Mouse (Mus musculus) heart, adult 9 months (tissue): ENCODE measurements around the gene Cd47.

Experiments
- DNase-seq, 2 experiments: peaks; one replicate each; pipeline ENCODE4 v3.0.0; 2022; ENCODE audit warnings: low spot score in 2 of 2

The Cd47 gene

DNA sequence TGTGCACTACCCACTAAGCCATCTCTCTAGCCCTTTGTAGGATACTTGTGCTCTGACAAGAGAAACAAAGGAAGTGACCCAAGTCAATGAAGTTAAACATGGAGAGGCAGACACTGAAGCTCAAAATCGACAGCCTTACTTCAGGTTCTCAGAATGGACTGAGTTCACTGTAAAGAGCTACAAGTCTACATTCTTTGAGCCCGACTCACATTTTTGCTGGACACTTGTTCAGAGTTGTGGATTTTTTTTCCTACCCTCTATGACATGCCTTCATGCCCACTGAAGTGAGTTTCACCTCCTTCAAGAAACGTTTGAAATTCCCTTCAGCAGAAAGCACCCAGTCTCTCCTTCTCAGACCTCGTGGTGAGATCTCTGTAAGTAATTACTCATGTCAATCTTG lies 148.9 kb downstream of the Cd47 start:
- no peak for DNase-seq

DNA sequence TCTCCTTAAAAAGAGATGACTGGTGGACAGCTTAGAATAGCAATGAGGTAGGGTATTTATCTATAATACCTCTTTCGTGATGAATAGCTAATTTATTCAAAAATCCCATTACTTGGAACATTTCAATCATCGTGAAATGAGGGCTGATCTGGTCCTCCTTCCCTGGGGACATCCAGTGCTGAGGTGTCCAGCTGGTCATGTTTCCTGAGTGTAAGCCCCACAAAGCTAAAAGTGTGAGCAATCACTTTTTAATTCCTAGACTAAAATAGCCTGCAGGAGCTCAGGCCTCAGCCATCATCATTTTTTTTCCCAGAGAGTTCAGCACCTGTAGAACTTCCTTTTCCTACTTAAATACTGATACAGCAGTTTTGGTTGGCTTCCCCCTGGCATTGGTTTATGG lies 150.0 kb downstream of the Cd47 start:
- DNase-seq: no peak

- peak; percentile 77 to 80 for DNase-seq
These were observed 151.0 kb downstream of the Cd47 start for GRCm38 (mm10) chr16:49951288-49951691.

DNA sequence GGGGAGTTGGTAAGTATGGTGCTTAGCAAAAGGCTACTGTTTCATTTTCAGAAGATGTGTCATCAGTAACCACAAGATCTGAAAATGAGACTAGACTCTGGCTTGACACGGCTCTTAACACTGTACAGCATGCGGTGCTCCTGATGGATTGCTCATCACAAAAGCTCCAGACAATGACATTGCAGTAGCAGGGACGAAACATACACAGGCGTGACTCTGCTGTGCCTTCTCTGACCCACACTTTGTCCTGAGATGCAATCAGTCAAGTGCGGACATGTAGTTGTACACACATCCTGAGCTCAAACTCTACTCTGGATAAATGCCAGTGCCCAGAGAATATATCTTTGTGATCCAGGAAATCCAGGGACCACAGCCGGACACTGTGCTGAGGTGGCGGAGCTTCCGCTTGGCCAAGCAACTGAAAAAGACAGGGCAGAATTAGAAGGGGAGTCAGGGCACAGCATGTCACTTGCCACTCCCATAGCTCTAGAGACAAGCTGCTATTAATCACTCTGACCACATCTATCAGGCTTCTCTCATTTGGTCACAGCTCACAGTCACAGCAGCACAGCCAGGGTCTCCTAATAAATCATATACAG lies 151.7 kb downstream of the Cd47 start:
- no peak for DNase-seq

DNA sequence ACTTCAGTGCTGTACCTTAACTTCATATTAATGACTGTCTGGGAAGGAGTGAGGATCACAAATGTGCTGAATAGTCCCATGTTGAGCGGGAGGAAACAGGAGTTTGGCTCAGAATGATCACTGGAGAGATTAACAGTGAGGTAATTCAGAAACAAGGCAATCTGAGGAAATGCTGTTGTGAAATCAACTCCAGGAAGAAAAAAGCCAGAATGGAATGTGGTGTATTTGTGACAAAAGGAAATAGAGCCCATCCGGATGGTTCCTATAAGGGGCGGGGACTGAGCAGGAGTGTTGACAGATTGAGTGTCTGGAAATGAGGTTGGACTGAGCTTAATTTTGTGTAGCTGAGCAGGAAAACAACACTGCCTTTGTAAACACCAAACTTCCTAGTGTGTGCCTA lies 153.5 kb downstream of the Cd47 start:
- peak; percentile 77 to 80 for DNase-seq

DNA sequence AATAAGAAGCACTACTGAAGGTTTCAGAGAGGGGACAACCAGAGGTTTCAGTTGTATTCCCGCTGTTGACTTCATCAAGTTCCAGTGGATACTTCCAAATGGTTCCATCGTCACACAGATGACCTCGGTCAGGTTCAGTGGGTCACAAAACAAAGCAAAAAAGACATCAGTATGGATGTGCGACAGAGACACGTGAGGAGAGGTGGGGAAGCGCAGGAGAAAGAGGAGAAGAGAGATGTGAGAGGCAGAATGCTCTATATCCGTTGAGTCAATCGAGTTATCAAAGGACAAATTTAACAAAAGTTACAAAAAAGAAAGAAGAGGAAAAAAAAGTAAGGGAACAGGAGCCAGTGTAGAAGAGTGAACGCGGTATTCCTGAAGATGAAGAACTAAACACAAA lies 154.6 kb downstream of the Cd47 start:
- DNase-seq: no peak

DNA sequence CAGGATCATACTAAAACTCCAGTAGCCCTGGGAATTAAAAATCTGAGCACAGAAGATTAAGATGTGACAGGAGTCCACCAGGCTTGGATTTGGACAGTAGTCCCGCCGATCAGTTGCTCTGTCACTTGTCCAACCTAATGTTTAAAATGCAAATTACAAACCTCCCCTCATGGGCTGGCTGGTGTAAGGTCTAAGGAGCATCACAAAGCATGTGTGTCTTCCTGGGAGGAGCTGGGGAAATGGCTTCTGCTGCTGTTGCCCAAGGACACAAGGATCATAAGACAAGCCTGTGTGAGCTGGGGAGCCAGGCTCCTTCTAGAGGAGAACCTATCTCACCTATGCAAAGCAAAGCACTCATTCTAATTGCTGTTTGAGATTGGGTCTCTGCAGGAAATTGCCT lies 155.0 kb downstream of the Cd47 start:
- no peak for DNase-seq

DNA sequence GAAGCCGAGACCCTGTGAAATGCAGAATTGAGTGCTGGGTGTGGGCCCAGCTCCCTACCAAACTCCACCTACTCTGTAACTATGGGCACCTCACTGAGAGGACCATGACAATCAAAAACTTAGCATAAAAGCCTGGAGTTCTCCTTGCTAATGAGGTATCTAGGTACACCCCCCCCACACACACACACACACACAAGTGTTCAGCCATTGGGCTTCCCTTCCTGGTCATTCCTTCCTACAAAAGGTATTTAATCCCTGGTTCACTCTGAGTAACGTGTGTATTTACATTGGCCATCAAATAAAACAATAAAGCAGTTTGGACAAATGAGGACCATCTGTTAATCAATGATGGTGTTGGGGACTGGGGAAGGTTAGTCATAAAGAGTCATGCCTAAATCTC lies 155.6 kb downstream of the Cd47 start:
- no peak for DNase-seq

- DNase-seq: no peak
These were observed 156.4 kb downstream of the Cd47 start for GRCm38 (mm10) chr16:49956531-49957302.

- DNase-seq: no peak
These were observed 158.6 kb downstream of the Cd47 start for GRCm38 (mm10) chr16:49958900-49959436.

GRCm38 (mm10) chr16:49962305-49962704 lies 162.0 kb downstream of the Cd47 start:
- no peak for DNase-seq

GRCm38 (mm10) chr16:49964321-49964986 lies 164.1 kb downstream of the Cd47 start:
- DNase-seq: no peak
